Mouse (Mus musculus): ENCODE measurements around the gene Atf7ip2.
A peak's percentile ranks its signal among the peaks of the same experiment; 100 is the strongest.

- no peak for TF ChIP-seq MAX (IDR thresholded peaks at IDR 0.05)
- TF ChIP-seq CTCF (IDR thresholded peaks at IDR 0.05; ENCODE audit: control insufficient read depth, insufficient read depth, insufficient read length): peak; percentile 31
- TF ChIP-seq FOSL1 (IDR thresholded peaks at IDR 0.05; ENCODE audit: insufficient read depth, low read length, poor library complexity, severe bottlenecking): no peak
- no peak for TF ChIP-seq USF1 (IDR thresholded peaks at IDR 0.05; ENCODE audit: low read depth)
Measured at GRCm38 (mm10) chr16:10272256-10272655, 79.7 kb downstream of the Atf7ip2 start.

All from C2C12 (cell line).